Comparison of ENCODE assay signal across 20 mouse cellular contexts in genomic region chr3:95319701-95320625, GRCm38 (mm10). TPM values are rescaled to one million over a fixed set of nuclear protein-coding genes. Genes with fewer than 3 reads are reported as not detected.
A peak's percentile ranks its signal among the peaks of the same experiment; 100 is the strongest.
DNase-seq lines count a peak whose midpoint lies in the region; ATAC-seq and TF ChIP-seq lines count a peak whose summit lies in the region.
"Had no signal": no experiment of that assay in that cellular context is flagged by ENCODE, and none has a peak within 500 bp of the region (broad histone marks: within the 10 kb centered on the region; RNA-seq: fewer than 3 reads in every experiment).

No protein-coding gene starts in this region.

- no peak for DNase-seq in heart, adult 18-20 months
- DNase-seq in left cerebral cortex, adult 2 months (ENCODE audit: extremely low spot score in 1 of 2, low spot score in 2 of 2): peak in 1 of 2 experiments; percentile 16
- DNase-seq in left cerebral cortex, adult 11 months (ENCODE audit: low spot score): no peak
- no peak for DNase-seq in liver, postnatal 0 days
- no peak for DNase-seq in urinary bladder, postnatal 36 days (ENCODE audit: low spot score in 2 of 2)
- DNase-seq: cerebellum, postnatal 36 days; forebrain, postnatal 0 days; heart, postnatal 36 days; kidney, adult 2 months; kidney, postnatal 14 days; left cerebral cortex, postnatal 4 days; liver, embryonic 13.5 days; lung, postnatal 14 days had no signal

- no peak for TF ChIP-seq POLR2A in cortical plate, adult 2 months (IDR thresholded peaks at IDR 0.05; ENCODE audit: extremely low read depth, insufficient read depth, low read length)

- H3K4me2 ChIP-seq in heart, embryonic 13.5 days: no peak overlapping the region
- H3K4me2 ChIP-seq in liver, postnatal 0 days (ENCODE audit: low read depth, low read length): peak overlapping the region; percentile 58; the same call in 1 of the 2 replicates
- H3K4me2 ChIP-seq: midbrain, embryonic 15.5 days; neural tube, embryonic 15.5 days; stomach, embryonic 15.5 days had no signal

- H3K36me3 ChIP-seq in heart, embryonic 13.5 days: peaks cover 56% of the 10 kb centered on the region
- peaks cover 50% of the 10 kb centered on the region for H3K36me3 ChIP-seq in liver, postnatal 0 days (replicated peaks; ENCODE audit: insufficient read depth, low read length)

- H3K9me3 ChIP-seq in heart, embryonic 13.5 days: no peaks in the 10 kb centered on the region
- H3K9me3 ChIP-seq in liver, postnatal 0 days (ENCODE audit: low read length): no peaks in the 10 kb centered on the region
- H3K9me3 ChIP-seq: forebrain, embryonic 10.5 days; liver, embryonic 13.5 days; megakaryocyte, embryonic 14.5 days; midbrain, embryonic 15.5 days; neural tube, embryonic 15.5 days; stomach, embryonic 15.5 days had no signal

- no peak for TF ChIP-seq EP300 in liver, postnatal 0 days (IDR thresholded peaks at IDR 0.05; ENCODE audit: low read depth)

- 0 out of 2 replicates have a peak overlapping the region, but pooled peaks have one; percentile 68 for H3K9ac ChIP-seq in heart, embryonic 13.5 days
- no peak overlapping the region for H3K9ac ChIP-seq in liver, postnatal 0 days (replicated peaks)
- H3K9ac ChIP-seq: forebrain, postnatal 0 days; midbrain, embryonic 15.5 days; neural tube, embryonic 15.5 days; stomach, embryonic 15.5 days had no signal

- 76% methylated on average over 12 of the region's 12 CpGs for WGBS in heart, embryonic 13.5 days
- WGBS in liver, postnatal 0 days (ENCODE audit: insufficient replicate concordance): 72% methylated on average over 12 of the region's 12 CpGs

- H3K4me1 ChIP-seq in heart, embryonic 13.5 days: peaks cover 44% of the 10 kb centered on the region
- H3K4me1 ChIP-seq in cortical plate, adult 2 months (ENCODE audit: control insufficient read depth, insufficient read depth, low read length): peaks cover 2% of the 10 kb centered on the region; the same call in 1 of the 2 replicates
- H3K4me1 ChIP-seq in liver, postnatal 0 days (ENCODE audit: insufficient read depth): peaks cover 40% of the 10 kb centered on the region

- no peak for ATAC-seq in heart, embryonic 13.5 days (ENCODE audit: extremely low read depth, insufficient number of reproducible peaks, low FRiP score, low TSS enrichment)
- no peak for ATAC-seq in liver, postnatal 0 days
- ATAC-seq: forebrain, postnatal 0 days; midbrain, embryonic 15.5 days had no signal

- H3K27ac ChIP-seq in heart, embryonic 13.5 days (replicated peaks): no peak overlapping the region; the same call in 1 of the 2 replicates
- peak overlapping the region; percentile 64 for H3K27ac ChIP-seq in left cerebral cortex, adult 2 months
- H3K27ac ChIP-seq in cortical plate, adult 2 months (ENCODE audit: insufficient read depth, low read length): peak overlapping the region; percentile 68
- H3K27ac ChIP-seq in liver, postnatal 0 days (ENCODE audit: low read depth): peak overlapping the region; percentile 72
- H3K27ac ChIP-seq: forebrain, embryonic 10.5 days; midbrain, embryonic 15.5 days; neural tube, embryonic 15.5 days had no signal

- H3K27me3 ChIP-seq in heart, embryonic 13.5 days (replicated peaks): no peaks in the 10 kb centered on the region
- H3K27me3 ChIP-seq in liver, postnatal 0 days (ENCODE audit: insufficient read depth, low read length): no peaks in the 10 kb centered on the region
- H3K27me3 ChIP-seq: liver, embryonic 13.5 days; megakaryocyte, embryonic 14.5 days; midbrain, embryonic 15.5 days; neural tube, embryonic 15.5 days; stomach, embryonic 15.5 days had no signal

- intact Hi-C loops in left cerebral cortex, adult 2 months (cut with DNase I): no loop called here

- no peak for TF ChIP-seq CTCF in left cerebral cortex, adult 2 months (IDR thresholded peaks at IDR 0.05)
- TF ChIP-seq CTCF in cortical plate, adult 2 months (IDR thresholded peaks at IDR 0.05; ENCODE audit: extremely low read depth, insufficient read depth, low read length): no peak
- TF ChIP-seq CTCF in liver, postnatal 0 days (IDR thresholded peaks at IDR 0.05; ENCODE audit: low read depth): no peak

- no peak overlapping the region for H3K4me3 ChIP-seq in heart, embryonic 13.5 days
- no peak overlapping the region for H3K4me3 ChIP-seq in left cerebral cortex, adult 2 months
- no peak overlapping the region for H3K4me3 ChIP-seq in cortical plate, adult 2 months (ENCODE audit: insufficient read depth, low read length)
- H3K4me3 ChIP-seq in liver, postnatal 0 days (ENCODE audit: low read depth, low read length): no peak overlapping the region
- H3K4me3 ChIP-seq: forebrain, embryonic 10.5 days; midbrain, embryonic 15.5 days; neural tube, embryonic 15.5 days; stomach, embryonic 15.5 days had no signal

RNA-seq across cellular contexts. Expression of gene Cers2, which starts 5.4 kb away (rescaled TPM):
- polyA plus RNA-seq in heart, embryonic 13.5 days (2015; fragmentation: Nextera tagmentation; extraction: Ambion mirVana): 128 and 140 TPM in 2 replicates
- total RNA-seq in heart, adult 18-20 months (2021): 10 to 100 TPM; 30.3 to 32.4 TPM
- 10 to 100 TPM; 37.4 to 42.2 TPM for total RNA-seq in left cerebral cortex, adult 2 months (2021)
- polyA plus RNA-seq in cortical plate, adult 2 months (2012; rRNA removed): 101 and 110 TPM in 2 replicates
- 124 and 125 TPM in 2 replicates for polyA plus RNA-seq in liver, postnatal 0 days (2015; fragmentation: Nextera tagmentation; extraction: Ambion mirVana)

RNA-seq across cellular contexts. Expression of gene Anxa9, which starts 13.0 kb away (rescaled TPM):
- polyA plus RNA-seq in heart, embryonic 13.5 days (2015; fragmentation: Nextera tagmentation; extraction: Ambion mirVana): 0.90 and 1.1 TPM in 2 replicates
- under 1 TPM; 0.59 to 0.65 TPM for total RNA-seq in heart, adult 18-20 months (2021)
- under 1 TPM; 0.61 to 1.00 TPM for total RNA-seq in left cerebral cortex, adult 2 months (2021)
- polyA plus RNA-seq in cortical plate, adult 2 months (2012; rRNA removed): 2.3 and 2.4 TPM in 2 replicates
- polyA plus RNA-seq in liver, postnatal 0 days (2015; fragmentation: Nextera tagmentation; extraction: Ambion mirVana): 1.2 TPM in 2 replicates

RNA-seq across cellular contexts. Expression of gene Setdb1, which starts 37.0 kb away (rescaled TPM):
- 20.1 and 21.2 TPM in 2 replicates for polyA plus RNA-seq in heart, embryonic 13.5 days (2015; fragmentation: Nextera tagmentation; extraction: Ambion mirVana)
- 10 to 100 TPM; 10.9 to 11.6 TPM for total RNA-seq in heart, adult 18-20 months (2021)
- total RNA-seq in left cerebral cortex, adult 2 months (2021): 10 to 100 TPM; 35.7 to 37.2 TPM
- polyA plus RNA-seq in cortical plate, adult 2 months (2012; rRNA removed): 34.6 and 37.5 TPM in 2 replicates
- 6.3 and 6.6 TPM in 2 replicates for polyA plus RNA-seq in liver, postnatal 0 days (2015; fragmentation: Nextera tagmentation; extraction: Ambion mirVana)

RNA-seq across cellular contexts. Expression of gene Prune1, which starts 38.1 kb away (rescaled TPM):
- polyA plus RNA-seq in heart, embryonic 13.5 days (2015; fragmentation: Nextera tagmentation; extraction: Ambion mirVana): 24.5 and 26.0 TPM in 2 replicates
- total RNA-seq in heart, adult 18-20 months (2021): 10 to 100 TPM; 25.5 to 25.6 TPM
- total RNA-seq in left cerebral cortex, adult 2 months (2021): 10 to 100 TPM; 22.1 to 23.5 TPM
- polyA plus RNA-seq in cortical plate, adult 2 months (2012; rRNA removed): 24.8 and 26.2 TPM in 2 replicates
- 10.6 and 10.7 TPM in 2 replicates for polyA plus RNA-seq in liver, postnatal 0 days (2015; fragmentation: Nextera tagmentation; extraction: Ambion mirVana)

RNA-seq across cellular contexts. Expression of gene Mindy1, which starts 38.8 kb away (rescaled TPM):
- polyA plus RNA-seq in heart, embryonic 13.5 days (2015; fragmentation: Nextera tagmentation; extraction: Ambion mirVana): 24.3 TPM in 2 replicates
- total RNA-seq in heart, adult 18-20 months (2021): 10 to 100 TPM; 19.1 to 23.2 TPM
- 10 to 100 TPM; 19.9 to 21.5 TPM for total RNA-seq in left cerebral cortex, adult 2 months (2021)
- 29.6 and 33.9 TPM in 2 replicates for polyA plus RNA-seq in cortical plate, adult 2 months (2012; rRNA removed)
- polyA plus RNA-seq in liver, postnatal 0 days (2015; fragmentation: Nextera tagmentation; extraction: Ambion mirVana): 41.4 and 42.8 TPM in 2 replicates
